ENCODE assay signal across 8 mouse cellular contexts in the genomic region with DNA sequence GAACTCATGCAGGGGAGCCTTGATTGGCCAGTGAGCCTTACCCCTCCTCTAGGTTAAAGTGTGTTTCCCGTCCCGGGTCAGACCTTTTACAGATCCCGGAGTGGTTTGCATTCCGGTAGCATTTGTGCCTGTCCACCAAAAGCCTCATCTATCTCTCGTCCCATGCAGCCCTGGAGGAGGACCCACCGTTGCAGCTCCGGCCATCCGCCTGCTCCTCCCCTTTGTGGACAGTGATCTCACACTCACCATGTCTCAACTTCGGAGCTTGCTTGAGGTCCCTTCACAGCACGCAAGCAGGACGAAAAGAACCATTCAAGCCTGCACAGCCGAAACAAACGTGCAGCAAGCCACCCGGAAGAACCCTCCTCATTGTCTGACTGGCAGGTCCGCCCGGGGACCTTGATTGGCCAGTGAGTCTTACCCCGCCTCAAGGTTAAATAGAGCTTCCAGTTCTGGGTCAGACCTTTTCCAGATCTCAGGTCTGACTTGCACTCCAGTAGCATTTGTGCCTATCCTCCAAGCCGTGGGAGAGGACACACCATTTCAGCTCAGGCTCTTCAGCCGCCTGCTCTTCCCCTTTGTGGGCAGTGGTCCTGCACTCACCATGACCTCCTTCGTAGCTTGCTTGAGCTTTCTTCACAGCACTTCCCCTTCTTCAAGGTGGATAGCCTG.
DNase-seq lines count a peak whose midpoint lies in the region; ATAC-seq lines count a peak whose summit lies in the region.

No protein-coding gene starts in this region.

- H3K9ac ChIP-seq in lung, embryonic 16.5 days (ENCODE audit: low read length) = peak overlapping the region; percentile 80

- H3K36me3 ChIP-seq in lung, embryonic 16.5 days (ENCODE audit: control insufficient read depth, insufficient read depth, low read length) = 0 out of 2 replicates have a peak, but pooled peaks cover 5% of the 10 kb centered on the region

- DNase-seq in MEL-GATA-1-ER (ENCODE audit: extremely low read depth, low read depth) = peak; percentile 74
- DNase-seq in cerebellum, adult 8-10 months = peak; percentile 72
- DNase-seq in forelimb bud, embryonic 11.5 days (ENCODE audit: low read depth, low spot score) = peak; percentile 67
- peak; percentile 54 for DNase-seq in layer of hippocampus, adult 9-10 months (ENCODE audit: low spot score)
- peak; percentile 62 for DNase-seq in ovary, postnatal 10 days (ENCODE audit: low spot score)
- DNase-seq in thymus, postnatal 10 days (ENCODE audit: low spot score in 2 of 2) = peak; percentile 72 to 75

- peak; percentile 89 to 93 for ATAC-seq in hematopoietic stem cell, adult 5-6 weeks (replicated peaks in 1 of 2; ENCODE audit: insufficient read depth in 1 of 2, low FRiP score in 2 of 2, low TSS enrichment in 1 of 2, low read depth in 1 of 2, poor library complexity in 2 of 2, severe bottlenecking in 2 of 2)
- peak; percentile 98 for ATAC-seq in lung, embryonic 16.5 days (ENCODE audit: low read depth)

- WGBS in lung, embryonic 16.5 days = 1% methylated on average over 20 of the region's 20 CpGs

- no peaks in the 10 kb centered on the region for H3K4me1 ChIP-seq in lung, embryonic 16.5 days (replicated peaks; ENCODE audit: control insufficient read depth, insufficient read depth, low read length)

- no peaks in the 10 kb centered on the region for H3K9me3 ChIP-seq in lung, embryonic 16.5 days (ENCODE audit: control insufficient read depth, low read length)

- peak overlapping the region; percentile 79 for H3K27ac ChIP-seq in lung, embryonic 16.5 days (ENCODE audit: low read length)

- peak overlapping the region; percentile 60 for H3K4me2 ChIP-seq in lung, embryonic 16.5 days (ENCODE audit: low read depth, low read length)

- H3K4me3 ChIP-seq in lung, embryonic 16.5 days (ENCODE audit: low read length) = peak overlapping the region; percentile 68

- H3K27me3 ChIP-seq in lung, embryonic 16.5 days (ENCODE audit: control insufficient read depth, insufficient read depth, low read depth, low read length) = no peaks in the 10 kb centered on the region

Comparison
In these comparisons a context has a peak if more than half of its experiments do, and no peak if none do; other contexts are left out.
1. Peak in every context shown above with its lines: DNase-seq, ATAC-seq, H3K4me3 ChIP-seq and H3K27ac ChIP-seq.